Comparison of ENCODE assay signal across 29 mouse cellular contexts in genomic region chr17:47708972-47709371, GRCm38 (mm10). TPM values are rescaled to one million over a fixed set of nuclear protein-coding genes. Genes with fewer than 3 reads are reported as not detected.
A peak's percentile ranks its signal among the peaks of the same experiment; 100 is the strongest.
DNase-seq lines count a peak whose midpoint lies in the region; ATAC-seq and TF ChIP-seq lines count a peak whose summit lies in the region.
"Had no signal": no experiment of that assay in that cellular context is flagged by ENCODE, and none has a peak within 500 bp of the region (broad histone marks: within the 10 kb centered on the region; RNA-seq: fewer than 3 reads in every experiment).

No protein-coding gene starts in this region.

- WGBS in limb, embryonic 12.5 days, result 86% methylated on average over 4 of the region's 4 CpGs
- 83% methylated on average over 4 of the region's 4 CpGs for WGBS in limb, embryonic 10.5 days
- 57% methylated on average over 4 of the region's 4 CpGs for WGBS in stomach, embryonic 16.5 days

- H3K9ac ChIP-seq in limb, embryonic 12.5 days (replicated peaks), result 0 out of 2 replicates have a peak overlapping the region, but pooled peaks have one; percentile 23
- H3K9ac ChIP-seq in ES-E14 (ENCODE audit: insufficient read depth, low read depth, low read length, poor library complexity, severe bottlenecking), result peak overlapping the region; percentile 4; the same call in 1 of the 2 replicates
- H3K9ac ChIP-seq in stomach, embryonic 16.5 days (ENCODE audit: low read length), result no peak overlapping the region; the same call in 1 of the 2 replicates
- H3K9ac ChIP-seq: embryonic facial prominence, embryonic 12.5 days; forebrain, embryonic 13.5 days; forebrain, embryonic 15.5 days; forebrain, postnatal 0 days had no signal

- DNase-seq in limb, embryonic 10.5 days (ENCODE audit: low spot score), result no peak
- DNase-seq in ES-E14 (ENCODE audit: low read depth, low spot score), result no peak
- no peak for DNase-seq in left cerebral cortex, postnatal 25 days (ENCODE audit: low spot score in 2 of 2)
- no peak for DNase-seq in right cerebral cortex, postnatal 14 days
- DNase-seq in kidney, adult 9 months, result no peak
- DNase-seq: adrenal gland, adult 2 months; adrenal gland, postnatal 10 days; adrenal gland, postnatal 25 days; B cell, adult 2 months; cerebellum, adult 11 months; cerebellum, adult 18-20 months; cerebellum, adult 9-10 months; cerebellum, postnatal 10 days; cerebellum, postnatal 25 days; forebrain, postnatal 0 days had no signal

- no peak for ATAC-seq in limb, embryonic 12.5 days (ENCODE audit: insufficient number of reproducible peaks, insufficient read depth, low FRiP score, low TSS enrichment, low read depth)
- ATAC-seq in stomach, embryonic 16.5 days (ENCODE audit: insufficient read depth, low FRiP score), result peak; percentile 49; the same call in 1 of the 2 replicates
- ATAC-seq: CD4-positive, CD25-positive, alpha-beta regulatory T cell, adult 4 months; forebrain, embryonic 13.5 days; forebrain, embryonic 15.5 days; forebrain, postnatal 0 days had no signal

- H3K4me3 ChIP-seq in limb, embryonic 12.5 days (replicated peaks), result no peak overlapping the region
- H3K4me3 ChIP-seq in limb, embryonic 10.5 days, result no peak overlapping the region
- H3K4me3 ChIP-seq in ES-E14 (ENCODE audit: insufficient read depth in 1 of 2, low read depth in 1 of 2, low read length in 2 of 2, poor library complexity in 1 of 2, severe bottlenecking in 1 of 2), result no peak overlapping the region
- no peak overlapping the region for H3K4me3 ChIP-seq in stomach, embryonic 16.5 days (replicated peaks; ENCODE audit: low read length)
- H3K4me3 ChIP-seq: embryonic facial prominence, embryonic 10.5 days; embryonic facial prominence, embryonic 12.5 days; forebrain, embryonic 13.5 days; forebrain, embryonic 15.5 days had no signal

- H3K9me3 ChIP-seq in limb, embryonic 12.5 days, result no peaks in the 10 kb centered on the region
- H3K9me3 ChIP-seq in limb, embryonic 10.5 days (replicated peaks), result no peaks in the 10 kb centered on the region
- no peaks in the 10 kb centered on the region for H3K9me3 ChIP-seq in ES-E14 (ENCODE audit: control insufficient read depth, insufficient read depth, low read depth, low read length)
- no peaks in the 10 kb centered on the region for H3K9me3 ChIP-seq in stomach, embryonic 16.5 days (replicated peaks; ENCODE audit: control insufficient read depth, low read length)
- H3K9me3 ChIP-seq: embryonic facial prominence, embryonic 10.5 days; embryonic facial prominence, embryonic 12.5 days; forebrain, embryonic 13.5 days; forebrain, embryonic 15.5 days had no signal

- H3K27ac ChIP-seq in limb, embryonic 12.5 days, result no peak overlapping the region
- no peak overlapping the region for H3K27ac ChIP-seq in limb, embryonic 10.5 days
- H3K27ac ChIP-seq in ES-E14 (ENCODE audit: insufficient read depth, low read depth, low read length, poor library complexity, severe bottlenecking), result no peak overlapping the region
- no peak overlapping the region for H3K27ac ChIP-seq in stomach, embryonic 16.5 days (ENCODE audit: low read length)
- H3K27ac ChIP-seq: embryonic facial prominence, embryonic 10.5 days; embryonic facial prominence, embryonic 12.5 days; forebrain, embryonic 13.5 days; forebrain, embryonic 15.5 days had no signal

- H3K4me1 ChIP-seq in limb, embryonic 12.5 days (replicated peaks), result 0 out of 2 replicates have a peak, but pooled peaks cover 2% of the 10 kb centered on the region
- peaks cover 10% of the 10 kb centered on the region; the same call in 1 of the 2 replicates for H3K4me1 ChIP-seq in limb, embryonic 10.5 days
- H3K4me1 ChIP-seq in ES-E14 (ENCODE audit: control insufficient read depth in 2 of 2, insufficient read depth in 2 of 2, low read length in 2 of 2, poor library complexity in 1 of 2), result peaks cover 14 to 49% of the 10 kb centered on the region in 2 experiments
- H3K4me1 ChIP-seq in stomach, embryonic 16.5 days (ENCODE audit: control insufficient read depth, insufficient read depth, low read length), result peaks cover 14% of the 10 kb centered on the region
- H3K4me1 ChIP-seq: embryonic facial prominence, embryonic 12.5 days; forebrain, embryonic 13.5 days; forebrain, embryonic 15.5 days had no signal

- peaks cover 6% of the 10 kb centered on the region for H3K27me3 ChIP-seq in limb, embryonic 12.5 days
- H3K27me3 ChIP-seq in limb, embryonic 10.5 days (ENCODE audit: low read depth, poor library complexity, severe bottlenecking), result peaks cover 17% of the 10 kb centered on the region
- H3K27me3 ChIP-seq in stomach, embryonic 16.5 days (ENCODE audit: control insufficient read depth, insufficient read depth, low read length), result no peaks in the 10 kb centered on the region
- H3K27me3 ChIP-seq: embryonic facial prominence, embryonic 12.5 days; forebrain, embryonic 13.5 days; forebrain, embryonic 15.5 days had no signal

- intact Hi-C loops in left cerebral cortex, postnatal 25 days (cut with DNase I), result no loop called here

- in situ Hi-C loops in ES-E14 (cut with MboI; ENCODE audit: low sequenced_read_pairs in 2 of 2, unreplicated experiment in 2 of 2), result no loop called here

- H3K36me3 ChIP-seq in limb, embryonic 12.5 days, result no peaks in the 10 kb centered on the region
- H3K36me3 ChIP-seq in limb, embryonic 10.5 days, result peaks cover 2% of the 10 kb centered on the region; the same call in 1 of the 2 replicates
- H3K36me3 ChIP-seq in ES-E14 (ENCODE audit: control insufficient read depth, insufficient read depth, low read length, poor library complexity, severe bottlenecking), result no peaks in the 10 kb centered on the region; the same call in 1 of the 2 replicates
- H3K36me3 ChIP-seq in stomach, embryonic 16.5 days (ENCODE audit: control insufficient read depth, insufficient read depth, low read length), result no peaks in the 10 kb centered on the region
- H3K36me3 ChIP-seq: embryonic facial prominence, embryonic 12.5 days; forebrain, embryonic 15.5 days had no signal

- H3K4me2 ChIP-seq in limb, embryonic 12.5 days, result no peak overlapping the region
- H3K4me2 ChIP-seq in stomach, embryonic 16.5 days (ENCODE audit: low read depth, low read length), result no peak overlapping the region
- H3K4me2 ChIP-seq: embryonic facial prominence, embryonic 12.5 days; forebrain, embryonic 13.5 days; forebrain, embryonic 15.5 days had no signal

TF ChIP-seq in ES-E14, 5 proteins besides CTCF, POLR2A, EP300 and RAD21:
- TF ChIP-seq ZC3H11A (IDR thresholded peaks at IDR 0.05; ENCODE audit: borderline replicate concordance, low read depth, low read length) (no peak), MAFK (IDR thresholded peaks at IDR 0.05; ENCODE audit: insufficient read depth, low read depth, low read length) (no peak), ZNF384 (IDR thresholded peaks at IDR 0.05; ENCODE audit: low read depth, low read length) (no peak), HCFC1 (IDR thresholded peaks at IDR 0.05; ENCODE audit: borderline replicate concordance, insufficient read depth, low read length) (no peak), CHD2 (IDR thresholded peaks at IDR 0.05; ENCODE audit: low read depth, low read length) (no peak)
TF ChIP-seq in ES-E14: peak in this region for 0.

RNA-seq across cellular contexts. Expression of gene Prickle4, which starts 14.4 kb away (rescaled TPM):
- 1.6 TPM in 1 of 2 replicates, not detected in the other for polyA plus RNA-seq in limb, embryonic 12.5 days (2016; fragmentation: Nextera tagmentation; extraction: Ambion mirVana)
- polyA plus RNA-seq in limb, embryonic 10.5 days (2016; fragmentation: Nextera tagmentation; extraction: Ambion mirVana), result 0.56 and 0.76 TPM in 2 replicates
- total RNA-seq in ES-E14 (2012; rRNA removed), result 0.71 and 1.7 TPM in 2 replicates
- polyA plus RNA-seq in stomach, embryonic 16.5 days (2015; fragmentation: Nextera tagmentation; extraction: Ambion mirVana), result 1.0 TPM in 1 of 2 replicates, not detected in the other
- total RNA-seq in left cerebral cortex, postnatal 25 days (2021), result 1 to 10 TPM; 4.2 to 5.7 TPM
- polyA plus RNA-seq: CD4-positive, CD25-positive, alpha-beta regulatory T cell, adult 4 months; embryonic facial prominence, embryonic 10.5 days; forebrain, embryonic 13.5 days had no signal

RNA-seq across cellular contexts. Expression of gene Gm21981, which starts 14.7 kb away (rescaled TPM):
- 0.42 and 0.54 TPM in 2 replicates for polyA plus RNA-seq in limb, embryonic 12.5 days (2016; fragmentation: Nextera tagmentation; extraction: Ambion mirVana)
- polyA plus RNA-seq in limb, embryonic 10.5 days (2016; fragmentation: Nextera tagmentation; extraction: Ambion mirVana), result 0.23 TPM in 1 of 2 replicates, not detected in the other
- total RNA-seq in ES-E14 (2012; rRNA removed), result 0.36 and 0.37 TPM in 2 replicates
- polyA plus RNA-seq in stomach, embryonic 16.5 days (2015; fragmentation: Nextera tagmentation; extraction: Ambion mirVana), result 0.19 and 0.40 TPM in 2 replicates
- 1 to 10 TPM; 3.3 to 3.8 TPM for total RNA-seq in left cerebral cortex, postnatal 25 days (2021)
- polyA plus RNA-seq: CD4-positive, CD25-positive, alpha-beta regulatory T cell, adult 4 months had no signal

RNA-seq across cellular contexts. Expression of gene Pgc, which starts 17.7 kb away (rescaled TPM):
- polyA plus RNA-seq in limb, embryonic 12.5 days (2016; fragmentation: Nextera tagmentation; extraction: Ambion mirVana), result not detected in 2 replicates
- polyA plus RNA-seq in limb, embryonic 10.5 days (2016; fragmentation: Nextera tagmentation; extraction: Ambion mirVana), result not detected in 2 replicates
- total RNA-seq in ES-E14 (2012; rRNA removed), result 1.7 and 3.7 TPM in 2 replicates
- 122 and 198 TPM in 2 replicates for polyA plus RNA-seq in stomach, embryonic 16.5 days (2015; fragmentation: Nextera tagmentation; extraction: Ambion mirVana)
- total RNA-seq in left cerebral cortex, postnatal 25 days (2021), result not detected
- total RNA-seq: adrenal gland, adult 2 months; adrenal gland, postnatal 10 days; adrenal gland, postnatal 25 days; adrenal gland, postnatal 4 days; CH12.LX; forebrain, postnatal 0 days; MEL had no signal
- polyA plus RNA-seq: brain, embryonic 14.5 days; CD4-positive, CD25-positive, alpha-beta regulatory T cell, adult 4 months; cortical plate, adult 2 months; embryonic facial prominence, embryonic 12.5 days; embryonic facial prominence, embryonic 14.5 days; forebrain, embryonic 11.5 days; forebrain, embryonic 13.5 days; forebrain, embryonic 15.5 days; forebrain, postnatal 0 days had no signal

RNA-seq across cellular contexts. Expression of gene Frs3, which starts 20.1 kb away (rescaled TPM):
- polyA plus RNA-seq in limb, embryonic 12.5 days (2016; fragmentation: Nextera tagmentation; extraction: Ambion mirVana), result 8.9 TPM in 2 replicates
- 5.0 and 7.3 TPM in 2 replicates for polyA plus RNA-seq in limb, embryonic 10.5 days (2016; fragmentation: Nextera tagmentation; extraction: Ambion mirVana)
- 8.4 and 15.9 TPM in 2 replicates for total RNA-seq in ES-E14 (2012; rRNA removed)
- 3.4 and 4.4 TPM in 2 replicates for polyA plus RNA-seq in stomach, embryonic 16.5 days (2015; fragmentation: Nextera tagmentation; extraction: Ambion mirVana)
- 10 to 100 TPM; 22.0 to 24.2 TPM for total RNA-seq in left cerebral cortex, postnatal 25 days (2021)

RNA-seq across cellular contexts. Expression of gene Tomm6, which starts 20.8 kb away (rescaled TPM):
- 394 and 437 TPM in 2 replicates for polyA plus RNA-seq in limb, embryonic 12.5 days (2016; fragmentation: Nextera tagmentation; extraction: Ambion mirVana)
- 364 and 404 TPM in 2 replicates for polyA plus RNA-seq in limb, embryonic 10.5 days (2016; fragmentation: Nextera tagmentation; extraction: Ambion mirVana)
- 54.7 and 55.8 TPM in 2 replicates for total RNA-seq in ES-E14 (2012; rRNA removed)
- 357 and 376 TPM in 2 replicates for polyA plus RNA-seq in stomach, embryonic 16.5 days (2015; fragmentation: Nextera tagmentation; extraction: Ambion mirVana)
- total RNA-seq in left cerebral cortex, postnatal 25 days (2021), result 100 to 1,000 TPM; 209 to 215 TPM

Comparison
In these comparisons a context has a peak if more than half of its experiments do, and no peak if none do; other contexts are left out.
1. RNA of gene Pgc, which starts 17.7 kb away (polyA plus RNA-seq): 122 to 198 TPM in stomach, embryonic 16.5 days; not detected in limb, embryonic 12.5 days and not detected in limb, embryonic 10.5 days; every median in the first group is over 100 times any median in the second.